Mouse (Mus musculus) stomach, postnatal 0 days (tissue): ENCODE measurements around the gene Dmrtc2.

Experiments used
- CTCF ChIP-seq: IDR thresholded peaks from 2 replicates; pipeline ENCODE4 v1.5.1; 2016; ENCODE audit warnings: antibody characterized with exemption, low read depth, mild to moderate bottlenecking, moderate library complexity
- EP300 ChIP-seq: optimal IDR thresholded peaks from 2 replicates; pipeline ENCODE3; 2016; ENCODE audit warnings: antibody characterized with exemption

DNA sequence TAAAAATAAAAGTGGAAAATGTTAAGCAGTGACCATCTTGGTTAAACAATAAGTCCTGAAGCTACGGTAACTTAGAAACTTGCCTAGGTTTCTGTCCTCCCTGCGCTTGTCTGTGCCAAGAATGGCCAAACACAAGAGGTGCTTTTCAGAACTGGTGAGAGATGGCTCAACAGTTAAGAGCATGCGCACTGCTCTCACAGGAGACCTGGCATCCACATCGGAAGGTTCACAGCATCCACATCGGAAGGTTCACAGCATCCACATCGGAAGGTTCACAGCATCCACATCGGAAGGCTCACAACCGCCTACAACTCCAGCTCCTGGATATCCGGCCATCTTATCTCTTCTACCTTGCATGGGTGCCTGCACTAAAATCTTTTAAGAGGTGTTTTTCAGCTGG, 24.7 kb upstream of the Dmrtc2 start:
- no peak for TF ChIP-seq CTCF
- no peak for TF ChIP-seq EP300
